Mouse (Mus musculus): ENCODE measurements around the gene Pigv. TPM values are rescaled to one million over a fixed set of nuclear protein-coding genes. Genes with fewer than 3 reads are reported as not detected.
"Not testable (repeated sequence)": the region's sequence is repeated elsewhere in the genome, so short reads cannot be mapped to it uniquely, and the experiment has no call there.

Pigv gene
- total RNA-seq, 2 experiments from 2014 or later, result 6.6 to 11.5 TPM

GRCm38 (mm10) chr4:133673666-133674330 is 1.4 kb upstream of the Pigv start:
- peak; percentile 18; the same call in 1 of the 2 replicates for ATAC-seq (replicated peaks; ENCODE audit: poor library complexity, severe bottlenecking)

- ATAC-seq (replicated peaks; ENCODE audit: poor library complexity, severe bottlenecking), result peak; percentile 52
Measured at GRCm38 (mm10) chr4:133672845-133673647, 599 bp upstream of the Pigv start.

GRCm38 (mm10) chr4:133671184-133671880 is 1.1 kb downstream of the Pigv start:
- 0 out of 2 replicates have a peak, but pooled peaks have one; percentile 16 for ATAC-seq (replicated peaks; ENCODE audit: poor library complexity, severe bottlenecking)

- no peak for ATAC-seq (replicated peaks; ENCODE audit: poor library complexity, severe bottlenecking)
Measured at GRCm38 (mm10) chr4:133669652-133670210, 2.7 kb downstream of the Pigv start.

GRCm38 (mm10) chr4:133668537-133668936 is 3.9 kb downstream of the Pigv start:
- ATAC-seq (replicated peaks; ENCODE audit: poor library complexity, severe bottlenecking), result no peak

GRCm38 (mm10) chr4:133666199-133666598 is 6.2 kb downstream of the Pigv start:
- peak; percentile 78 for ATAC-seq (replicated peaks; ENCODE audit: poor library complexity, severe bottlenecking)

- no peak for ATAC-seq (replicated peaks; ENCODE audit: poor library complexity, severe bottlenecking)
Measured at GRCm38 (mm10) chr4:133665118-133665517, 7.3 kb downstream of the Pigv start.

GRCm38 (mm10) chr4:133662945-133663344 is 9.5 kb downstream of the Pigv start:
- no peak for ATAC-seq (replicated peaks; ENCODE audit: poor library complexity, severe bottlenecking)

- ATAC-seq (replicated peaks; ENCODE audit: poor library complexity, severe bottlenecking), result no peak
Measured at GRCm38 (mm10) chr4:133662421-133662820, 10.0 kb downstream of the Pigv start.

- peak; percentile 62 for ATAC-seq (replicated peaks; ENCODE audit: poor library complexity, severe bottlenecking)
Measured at GRCm38 (mm10) chr4:133660193-133661155, 12.0 kb downstream of the Pigv start.

- ATAC-seq (replicated peaks; ENCODE audit: poor library complexity, severe bottlenecking), result peak; percentile 77
Measured at GRCm38 (mm10) chr4:133659497-133660192, 12.8 kb downstream of the Pigv start.

- no peak for ATAC-seq (replicated peaks; ENCODE audit: poor library complexity, severe bottlenecking)
Measured at GRCm38 (mm10) chr4:133658729-133659128, 13.7 kb downstream of the Pigv start.

GRCm38 (mm10) chr4:133657829-133658458 is 14.5 kb downstream of the Pigv start:
- ATAC-seq (replicated peaks; ENCODE audit: poor library complexity, severe bottlenecking), result no peak

- no peak for ATAC-seq (replicated peaks; ENCODE audit: poor library complexity, severe bottlenecking)
Measured at GRCm38 (mm10) chr4:133656997-133657396, 15.4 kb downstream of the Pigv start.

- ATAC-seq (replicated peaks; ENCODE audit: poor library complexity, severe bottlenecking), result no peak
Measured at GRCm38 (mm10) chr4:133656294-133656693, 16.2 kb downstream of the Pigv start.

- not testable (repeated sequence) for ATAC-seq (replicated peaks; ENCODE audit: poor library complexity, severe bottlenecking)
Measured at GRCm38 (mm10) chr4:133654070-133654469, 18.4 kb downstream of the Pigv start.

GRCm38 (mm10) chr4:133652746-133653145 is 19.7 kb downstream of the Pigv start:
- no peak for ATAC-seq (replicated peaks; ENCODE audit: poor library complexity, severe bottlenecking)

GRCm38 (mm10) chr4:133651986-133652385 is 20.5 kb downstream of the Pigv start:
- no peak for ATAC-seq (replicated peaks; ENCODE audit: poor library complexity, severe bottlenecking)

Measured in granulocyte monocyte progenitor cell, adult 5-6 weeks (primary cell).